Mouse (Mus musculus): ENCODE data around the gene Ank3.

The Ank3 gene

DNA sequence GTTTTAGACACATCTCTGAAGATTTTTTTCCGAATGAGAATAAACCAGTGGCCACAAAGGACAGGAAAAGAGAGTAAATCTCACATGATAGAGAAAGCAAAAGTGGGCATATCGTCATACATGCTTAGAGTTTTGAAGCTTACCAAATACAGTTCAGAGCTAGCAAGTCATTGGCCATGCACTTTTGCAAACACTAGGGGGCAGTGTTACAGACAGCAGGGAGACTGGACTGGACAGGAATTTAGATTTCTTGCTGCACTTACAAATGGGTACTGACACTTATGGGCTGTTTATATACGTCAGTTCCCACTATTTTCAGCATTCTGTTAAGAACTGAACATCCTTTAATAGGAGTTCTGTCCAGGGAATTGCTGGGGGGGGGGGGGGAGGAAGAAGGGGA lies 257.7 kb downstream of the Ank3 start:
- in situ Hi-C loops (cut with MboI; ENCODE audit: low pct_unique_long_range_greater_than_20kb in 1 of 2, low sequenced_read_pairs in 2 of 2, unreplicated experiment in 1 of 2) = loop anchor here in 1 of 2 experiments (25.0 kb wide), 1 partner anchor 306 kb away; no protein-coding TSS in a partner anchor

GRCm38 (mm10) chr10:69659818-69660217 lies 261.2 kb downstream of the Ank3 start:
- in situ Hi-C loops (cut with MboI; ENCODE audit: low pct_unique_long_range_greater_than_20kb in 1 of 2, low sequenced_read_pairs in 2 of 2, unreplicated experiment in 1 of 2) = loop anchor here (10.0 to 25.0 kb wide), 3 partner anchors 185 to 305 kb away; no protein-coding TSS in a partner anchor

- in situ Hi-C loops (cut with MboI; ENCODE audit: low pct_unique_long_range_greater_than_20kb in 1 of 2, low sequenced_read_pairs in 2 of 2, unreplicated experiment in 1 of 2) = loop anchor here (10.0 to 25.0 kb wide), 3 partner anchors 182 to 302 kb away; no protein-coding TSS in a partner anchor
These were observed 263.8 kb downstream of the Ank3 start for GRCm38 (mm10) chr10:69662338-69662737.

GRCm38 (mm10) chr10:69667482-69667881 lies 268.9 kb downstream of the Ank3 start:
- in situ Hi-C loops (cut with MboI; ENCODE audit: low pct_unique_long_range_greater_than_20kb in 1 of 2, low sequenced_read_pairs in 2 of 2, unreplicated experiment in 1 of 2) = loop anchor here (10.0 to 25.0 kb wide), 3 partner anchors 177 to 297 kb away; no protein-coding TSS in a partner anchor

DNA sequence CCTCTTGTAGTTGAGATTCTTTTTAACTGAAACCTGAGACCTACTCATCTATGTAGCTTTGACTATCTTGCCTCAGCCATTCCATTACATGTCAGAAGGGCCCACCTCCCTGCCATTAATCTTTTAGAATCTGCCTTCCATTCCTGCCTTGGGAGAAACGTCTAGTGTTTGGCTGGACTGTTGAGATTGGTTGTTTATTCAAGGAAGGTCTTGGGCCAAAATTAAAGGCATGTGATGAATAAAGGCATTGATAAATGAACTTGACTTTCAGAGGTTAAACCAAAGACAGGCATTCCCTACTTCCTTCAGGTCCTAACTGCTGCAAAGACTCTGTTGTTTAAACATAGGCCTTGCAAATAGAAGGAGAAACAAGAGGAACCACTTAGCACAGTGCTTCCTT lies 271.9 kb downstream of the Ank3 start:
- in situ Hi-C loops (cut with MboI; ENCODE audit: low pct_unique_long_range_greater_than_20kb in 1 of 2, low sequenced_read_pairs in 2 of 2, unreplicated experiment in 1 of 2) = loop anchor here in 1 of 2 experiments (25.0 kb wide), 1 partner anchor 292 kb away; no protein-coding TSS in a partner anchor

DNA sequence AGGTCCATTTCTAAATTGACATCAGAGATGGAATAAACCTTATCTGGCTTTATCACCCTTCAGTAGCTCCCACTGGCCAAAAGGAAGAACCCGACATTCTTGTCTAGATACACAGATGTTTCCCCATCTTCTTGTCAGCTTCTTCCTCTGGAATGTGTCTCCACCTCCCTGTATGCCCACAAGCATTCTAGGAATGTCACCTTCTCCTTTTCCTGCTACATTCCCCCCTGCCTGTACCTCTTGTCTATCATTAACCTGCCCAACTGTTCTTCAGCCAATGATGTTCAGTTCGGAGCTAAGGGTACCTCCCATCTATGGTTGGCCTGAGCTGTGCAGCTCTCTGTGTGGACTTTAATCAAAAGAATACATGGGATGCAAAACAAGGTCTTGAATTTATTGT lies 272.4 kb downstream of the Ank3 start:
- in situ Hi-C loops (cut with MboI; ENCODE audit: low pct_unique_long_range_greater_than_20kb in 1 of 2, low sequenced_read_pairs in 2 of 2, unreplicated experiment in 1 of 2) = loop anchor here in 1 of 2 experiments (25.0 kb wide), 1 partner anchor 291 kb away; no protein-coding TSS in a partner anchor

DNA sequence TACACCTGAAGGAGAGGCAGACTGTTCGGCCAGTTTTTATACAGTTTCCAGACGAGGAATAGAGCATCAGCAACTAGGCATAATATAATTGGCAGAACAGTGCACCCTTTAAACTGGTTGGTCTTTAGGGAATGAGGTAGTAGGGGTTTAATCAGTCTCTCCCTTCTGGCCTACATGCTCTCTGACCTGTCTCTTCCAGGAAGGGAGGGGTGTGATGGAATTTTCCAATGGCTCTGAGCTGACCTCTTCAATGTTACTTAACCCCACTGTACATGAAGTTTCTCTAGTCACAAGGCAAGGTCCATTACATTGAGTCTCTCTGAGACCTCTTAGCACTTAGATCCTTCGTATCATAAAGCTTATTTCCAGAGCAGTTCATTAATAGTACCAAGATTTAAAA lies 272.9 kb downstream of the Ank3 start:
- in situ Hi-C loops (cut with MboI; ENCODE audit: low pct_unique_long_range_greater_than_20kb in 1 of 2, low sequenced_read_pairs in 2 of 2, unreplicated experiment in 1 of 2) = loop anchor here in 1 of 2 experiments (25.0 kb wide), 1 partner anchor 291 kb away; no protein-coding TSS in a partner anchor

DNA sequence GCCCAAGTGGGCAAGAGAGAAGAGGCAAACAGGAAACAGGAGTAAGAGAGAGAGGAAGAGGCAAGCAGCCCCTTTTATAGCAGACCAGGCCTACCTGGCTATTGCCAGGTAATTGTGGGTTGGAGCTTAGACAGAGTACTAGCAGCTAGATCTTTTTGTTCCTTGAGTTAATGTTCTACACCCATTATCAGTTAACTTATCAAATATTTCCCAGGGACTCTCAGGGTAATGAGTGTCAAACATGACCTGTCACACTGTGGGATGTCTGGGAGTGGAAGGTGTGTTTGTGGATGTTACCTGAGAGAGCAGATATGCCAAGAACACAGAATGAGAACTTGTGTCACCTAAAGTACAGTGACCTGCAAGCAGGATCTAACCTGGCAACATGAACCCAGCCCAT lies 274.0 kb downstream of the Ank3 start:
- in situ Hi-C loops (cut with MboI; ENCODE audit: low pct_unique_long_range_greater_than_20kb in 1 of 2, low sequenced_read_pairs in 2 of 2, unreplicated experiment in 1 of 2) = loop anchor here in 1 of 2 experiments (25.0 kb wide), 1 partner anchor 290 kb away; no protein-coding TSS in a partner anchor

- in situ Hi-C loops (cut with MboI; ENCODE audit: low pct_unique_long_range_greater_than_20kb in 1 of 2, low sequenced_read_pairs in 2 of 2, unreplicated experiment in 1 of 2) = no loop called here
These were observed 279.7 kb downstream of the Ank3 start for GRCm38 (mm10) chr10:69678230-69678629.

DNA sequence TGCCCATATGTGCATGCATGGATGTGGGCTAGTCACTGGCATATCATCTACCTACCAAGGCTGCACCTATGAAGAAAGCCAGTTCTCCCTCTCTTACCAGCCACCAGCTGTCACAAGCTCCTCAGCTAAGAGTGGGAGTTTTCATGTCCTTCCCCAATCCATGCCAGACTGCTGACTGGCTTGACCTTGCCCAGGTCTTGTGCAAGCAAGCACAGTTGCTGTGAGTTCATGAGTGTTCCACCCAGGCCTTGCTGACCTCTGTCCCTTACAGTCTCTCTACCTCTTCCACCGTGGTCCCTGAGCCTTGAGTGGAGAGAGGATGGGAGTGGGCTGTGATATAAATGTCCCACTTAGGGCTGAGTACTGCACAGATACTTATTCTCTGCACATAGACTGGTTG lies 287.8 kb downstream of the Ank3 start:
- in situ Hi-C loops (cut with MboI; ENCODE audit: low pct_unique_long_range_greater_than_20kb in 1 of 2, low sequenced_read_pairs in 2 of 2, unreplicated experiment in 1 of 2) = no loop called here

DNA sequence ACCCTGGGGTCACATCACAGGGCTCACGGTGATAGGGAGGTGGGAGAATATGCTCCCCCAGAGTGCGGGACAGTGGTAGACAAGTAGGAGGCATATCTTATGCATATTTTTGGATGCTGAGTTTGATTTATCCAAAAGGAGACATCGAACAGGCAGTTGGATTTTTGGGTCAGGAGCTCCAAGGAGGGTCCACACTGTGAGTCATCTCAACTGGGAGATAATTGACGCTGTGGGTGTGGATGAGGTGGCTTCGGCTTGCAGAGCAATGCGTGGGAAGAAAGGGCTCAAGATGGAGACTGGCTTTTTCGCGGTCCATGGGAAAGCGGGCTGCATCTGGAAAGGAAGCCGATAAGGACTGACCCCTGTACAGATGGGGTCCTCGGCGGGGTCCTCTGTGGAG lies 290.5 kb downstream of the Ank3 start:
- in situ Hi-C loops (cut with MboI; ENCODE audit: low pct_unique_long_range_greater_than_20kb in 1 of 2, low sequenced_read_pairs in 2 of 2, unreplicated experiment in 1 of 2) = no loop called here

- in situ Hi-C loops (cut with MboI; ENCODE audit: low pct_unique_long_range_greater_than_20kb in 1 of 2, low sequenced_read_pairs in 2 of 2, unreplicated experiment in 1 of 2) = no loop called here
These were observed 291.8 kb downstream of the Ank3 start for GRCm38 (mm10) chr10:69690131-69690960.

DNA sequence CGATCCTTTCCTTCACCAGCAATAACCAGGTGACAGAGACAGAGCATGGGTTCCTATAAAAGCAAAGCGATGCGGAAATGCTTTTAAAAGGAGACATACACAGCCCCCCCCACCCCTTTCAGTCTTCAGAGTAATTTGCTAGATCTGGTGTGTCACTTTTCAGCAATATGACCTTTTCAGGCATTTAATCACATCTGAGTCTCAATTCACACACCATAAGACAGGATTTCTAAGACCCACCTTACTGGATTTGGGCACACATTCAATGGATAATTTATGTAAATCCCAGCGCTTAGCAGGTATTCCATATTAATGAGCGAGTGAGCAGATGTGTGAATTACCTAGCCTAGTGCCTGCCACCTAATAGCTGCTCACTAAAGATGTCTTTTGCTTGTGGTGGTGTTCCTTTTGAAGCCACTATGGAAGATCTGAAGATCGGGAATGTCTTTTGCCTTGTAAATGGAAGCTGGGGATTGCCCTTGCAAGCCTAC lies 292.4 kb downstream of the Ank3 start:
- in situ Hi-C loops (cut with MboI; ENCODE audit: low pct_unique_long_range_greater_than_20kb in 1 of 2, low sequenced_read_pairs in 2 of 2, unreplicated experiment in 1 of 2) = no loop called here

- in situ Hi-C loops (cut with MboI; ENCODE audit: low pct_unique_long_range_greater_than_20kb in 1 of 2, low sequenced_read_pairs in 2 of 2, unreplicated experiment in 1 of 2) = no loop called here
These were observed 297.4 kb downstream of the Ank3 start for GRCm38 (mm10) chr10:69696019-69696418.

DNA sequence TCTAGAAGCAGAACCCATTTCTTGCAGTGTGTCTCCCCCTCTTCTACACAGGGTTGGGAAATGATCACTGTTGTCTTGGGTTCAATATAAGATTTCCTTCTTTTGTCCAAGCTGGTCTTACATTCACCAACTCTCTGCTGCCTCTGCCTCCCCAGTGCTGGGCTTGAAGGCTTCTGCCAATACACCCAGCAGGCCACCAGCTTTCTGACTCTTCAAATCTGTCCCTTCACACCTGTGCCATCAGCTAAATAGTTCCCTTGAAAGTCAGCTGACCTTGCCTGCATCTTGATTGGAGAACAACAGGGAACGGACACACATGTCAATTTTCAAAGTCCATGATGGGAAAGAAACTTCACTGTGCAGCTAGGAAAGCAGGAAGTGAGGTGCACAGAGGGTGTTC lies 300.1 kb downstream of the Ank3 start:
- in situ Hi-C loops (cut with MboI; ENCODE audit: low pct_unique_long_range_greater_than_20kb in 1 of 2, low sequenced_read_pairs in 2 of 2, unreplicated experiment in 1 of 2) = no loop called here

GRCm38 (mm10) chr10:69701226-69701625 lies 302.7 kb downstream of the Ank3 start:
- in situ Hi-C loops (cut with MboI; ENCODE audit: low pct_unique_long_range_greater_than_20kb in 1 of 2, low sequenced_read_pairs in 2 of 2, unreplicated experiment in 1 of 2) = no loop called here

GRCm38 (mm10) chr10:69705806-69706768 lies 307.5 kb downstream of the Ank3 start:
- in situ Hi-C loops (cut with MboI; ENCODE audit: low pct_unique_long_range_greater_than_20kb in 1 of 2, low sequenced_read_pairs in 2 of 2, unreplicated experiment in 1 of 2) = no loop called here

Measured in mouse embryonic stem cell (cell line).